Mouse (Mus musculus) thymus, postnatal 14 days (tissue): ENCODE measurements around the gene Snx21.
A peak's percentile ranks its signal among the peaks of the same experiment; 100 is the strongest.

Source experiments
- DNase-seq: peaks from one replicate; pipeline ENCODE4 v3.0.0; 2021

Gene Snx21

GRCm38 (mm10) chr2:164771123-164771522 is 14.5 kb upstream of the Snx21 start:
- no peak for DNase-seq

GRCm38 (mm10) chr2:164773229-164773988 is 12.2 kb upstream of the Snx21 start:
- no peak for DNase-seq

- no peak for DNase-seq
Observed at GRCm38 (mm10) chr2:164773989-164774364, 11.6 kb upstream of the Snx21 start.

GRCm38 (mm10) chr2:164776130-164776529 is 9.5 kb upstream of the Snx21 start:
- DNase-seq: no peak

GRCm38 (mm10) chr2:164776801-164777200 is 8.8 kb upstream of the Snx21 start:
- no peak for DNase-seq

GRCm38 (mm10) chr2:164777246-164778014 is 8.2 kb upstream of the Snx21 start:
- DNase-seq: no peak

GRCm38 (mm10) chr2:164778015-164778287 is 7.7 kb upstream of the Snx21 start:
- DNase-seq: no peak

- no peak for DNase-seq
Observed at GRCm38 (mm10) chr2:164778809-164779208, 6.8 kb upstream of the Snx21 start.

GRCm38 (mm10) chr2:164779481-164780086 is 6.0 kb upstream of the Snx21 start, which contains the start of gene Tnnc2:
Gene Tnnc2, minus strand, starts transcription at chr2:164779967.
- no peak for DNase-seq

GRCm38 (mm10) chr2:164781876-164782275 is 3.7 kb upstream of the Snx21 start:
- DNase-seq: no peak

- DNase-seq: no peak
Observed at GRCm38 (mm10) chr2:164783926-164784581, 1.6 kb upstream of the Snx21 start.

GRCm38 (mm10) chr2:164784869-164785420 is 678 bp upstream of the Snx21 start:
- DNase-seq: no peak

GRCm38 (mm10) chr2:164786388-164786885 is 814 bp downstream of the Snx21 start:
- DNase-seq: no peak

GRCm38 (mm10) chr2:164787032-164787431 is 1.4 kb downstream of the Snx21 start:
- no peak for DNase-seq

- DNase-seq: no peak
Observed at GRCm38 (mm10) chr2:164787779-164788178, 2.2 kb downstream of the Snx21 start.

- DNase-seq: no peak
Observed at GRCm38 (mm10) chr2:164788411-164788810, 2.8 kb downstream of the Snx21 start.

GRCm38 (mm10) chr2:164790451-164790850 is 4.8 kb downstream of the Snx21 start:
- DNase-seq: no peak

- DNase-seq: no peak
Observed at GRCm38 (mm10) chr2:164791841-164792261, 6.2 kb downstream of the Snx21 start.

GRCm38 (mm10) chr2:164792400-164793190 is 7.0 kb downstream of the Snx21 start:
- no peak for DNase-seq

GRCm38 (mm10) chr2:164793236-164793635 is 7.6 kb downstream of the Snx21 start:
- DNase-seq: peak; percentile 78

GRCm38 (mm10) chr2:164793772-164794171 is 8.1 kb downstream of the Snx21 start:
- DNase-seq: peak; percentile 33

- peak; percentile 81 for DNase-seq
Observed at GRCm38 (mm10) chr2:164794293-164794692, 8.7 kb downstream of the Snx21 start.
